Mouse (Mus musculus): ENCODE measurements at regions not wholly inside any gene's neighbourhood (a gene's known extent, or its start where the extent isn't known, plus 50 kb on each side); places are given as distances from the start of the nearest gene placed in this dataset.

DNA sequence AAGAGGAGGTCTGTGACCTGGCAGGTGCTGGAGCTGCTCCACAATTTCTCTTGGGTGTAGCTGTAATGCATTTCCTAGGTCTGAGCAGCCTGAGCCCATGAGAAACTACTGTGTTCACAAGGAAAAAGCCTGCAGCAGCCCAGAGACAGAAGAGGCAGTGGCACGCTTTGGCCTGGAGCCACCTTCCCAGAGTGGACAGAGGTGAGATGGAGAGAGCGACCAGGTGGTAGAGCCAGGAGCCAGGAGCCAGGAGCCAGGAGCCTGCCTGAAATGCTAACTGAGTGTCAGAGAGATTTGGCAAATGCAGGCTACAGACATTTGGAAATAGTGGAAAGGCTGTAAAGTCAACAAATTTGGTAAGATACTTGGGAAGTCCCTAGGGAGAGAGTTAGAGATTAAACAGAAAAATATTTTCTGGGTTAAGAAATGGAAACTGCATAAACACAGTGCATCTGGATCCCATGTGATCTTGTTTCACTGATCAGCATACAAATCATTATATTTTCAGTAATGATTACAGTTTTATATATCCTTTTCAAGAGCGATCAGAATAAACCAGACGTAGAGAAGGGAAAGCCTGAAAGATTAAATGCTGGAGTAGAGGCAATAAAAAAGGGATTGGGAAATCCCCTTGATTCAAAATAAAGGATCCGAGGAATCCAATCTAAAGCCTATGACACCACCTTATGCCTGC is 660.0 kb upstream of the Sel1l start:
- no peak for TF ChIP-seq MAFK (IDR thresholded peaks at IDR 0.05; ENCODE audit: insufficient read depth, low read depth, low read length)
- no peak for TF ChIP-seq HCFC1 (IDR thresholded peaks at IDR 0.05; ENCODE audit: borderline replicate concordance, insufficient read depth, low read length)
- no peak for TF ChIP-seq ZNF384 (IDR thresholded peaks at IDR 0.05; ENCODE audit: low read depth, low read length)

Measured in ES-E14 (cell line).